Mouse (Mus musculus) layer of hippocampus, adult 9-11 months (tissue): ENCODE results near the gene Nsl1.
A peak's percentile ranks its signal among the peaks of the same experiment; 100 is the strongest.
"Not testable (repeated sequence)": the region's sequence is repeated elsewhere in the genome, so short reads cannot be mapped to it uniquely, and the experiment has no call there.

Source experiments
- DNase-seq: peaks from one replicate; pipeline ENCODE4 v3.0.0; 2022

Gene Nsl1

DNA sequence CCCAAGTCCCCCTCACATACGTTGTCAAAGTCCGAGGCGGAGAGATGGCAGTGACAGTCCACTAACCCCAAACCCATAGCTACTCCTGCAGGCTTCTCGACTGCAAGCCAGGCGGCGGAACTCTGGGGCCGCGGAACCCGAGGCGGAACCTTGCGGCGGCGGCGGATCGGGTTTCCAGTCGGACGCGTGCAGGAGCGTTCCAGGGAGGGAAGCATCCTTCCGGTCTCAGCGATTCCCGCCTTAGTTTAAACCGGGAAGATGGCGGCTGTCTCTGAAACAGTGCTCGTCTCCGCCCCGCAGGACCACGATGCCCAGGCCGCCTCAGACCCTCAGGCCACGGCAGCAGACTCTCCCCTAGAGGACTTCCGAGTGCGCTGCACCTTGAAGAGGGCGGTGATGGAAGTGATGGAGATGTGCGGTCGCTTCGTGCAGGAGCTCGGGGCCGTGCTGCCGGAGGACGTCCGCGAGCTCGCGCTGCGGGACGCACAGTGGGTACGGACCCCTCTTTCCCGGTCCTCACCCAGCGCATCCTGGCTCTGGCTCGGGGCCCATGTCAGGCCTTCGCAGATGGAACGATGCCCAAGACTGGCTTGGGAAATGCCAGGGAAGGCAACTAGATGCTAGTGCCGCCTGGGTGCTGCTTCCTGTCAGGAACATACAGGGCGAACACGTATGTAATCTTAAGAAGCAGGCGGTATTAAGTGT is at the start of gene Nsl1, which contains the start of gene Tatdn3:
TSS of gene Nsl1 (plus strand) at position 232 of the 705 bp plus-strand sequence.
TSS of gene Tatdn3 (minus strand) at position 152 of the 705 bp plus-strand sequence.
- peak; percentile 79 for DNase-seq

DNA sequence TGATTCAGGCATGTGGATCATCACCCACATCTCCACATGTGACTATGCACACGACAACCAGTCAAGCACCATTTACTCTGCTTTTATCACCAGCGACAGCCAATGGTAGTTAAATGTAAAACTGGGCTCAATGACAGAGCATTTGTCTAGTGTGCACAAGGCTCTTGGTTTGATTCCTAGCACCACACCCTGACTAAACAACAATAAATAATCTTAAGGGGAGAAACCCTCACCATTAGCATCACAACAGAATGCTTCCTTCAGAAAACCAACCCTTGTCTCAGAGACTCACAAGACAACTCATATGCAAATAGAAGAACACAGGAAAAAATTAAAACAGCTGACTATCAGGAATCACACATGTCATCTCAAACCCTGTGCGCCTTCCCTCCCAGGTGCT is 48.5 kb upstream of the Nsl1 start:
- DNase-seq = no peak

- DNase-seq = no peak
These were observed 43.0 kb upstream of the Nsl1 start for GRCm38 (mm10) chr1:191019803-191020202.

DNA sequence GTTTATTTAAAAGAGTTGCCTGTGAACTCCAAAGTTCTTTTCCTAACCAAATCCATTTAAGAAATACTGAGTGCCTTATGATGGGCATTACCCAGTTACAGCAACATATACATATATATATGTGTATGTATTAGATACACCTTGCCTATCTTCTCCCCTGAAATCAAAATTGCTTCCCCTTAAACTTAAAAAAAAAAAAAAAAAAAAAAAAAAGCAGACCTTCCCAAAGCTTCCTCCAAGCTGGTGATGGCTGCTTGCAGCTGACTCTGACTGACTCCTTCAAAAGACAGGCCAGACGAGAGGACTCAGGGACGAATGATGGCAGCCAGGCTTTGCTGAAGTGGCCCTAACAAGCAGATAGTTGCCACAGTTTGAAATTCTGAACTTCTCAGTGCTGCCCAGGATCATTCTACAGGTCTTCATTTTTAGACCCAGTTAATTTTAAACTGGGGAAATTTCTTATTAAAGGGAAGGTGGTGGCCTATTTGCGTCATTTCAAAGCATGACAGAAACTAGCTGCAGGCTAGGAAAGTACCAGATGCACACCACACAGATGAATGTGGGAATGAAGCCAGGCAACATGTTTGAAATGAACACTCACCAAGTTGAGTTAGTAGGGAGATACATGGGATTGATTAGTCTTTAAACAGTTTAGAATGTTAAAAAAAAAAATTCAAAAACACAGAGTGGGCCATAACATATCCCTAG is 42.4 kb upstream of the Nsl1 start:
- DNase-seq = peak; percentile 40

GRCm38 (mm10) chr1:191021016-191021415 is 41.8 kb upstream of the Nsl1 start:
- DNase-seq = peak; percentile 42

- DNase-seq = no peak
These were observed 39.7 kb upstream of the Nsl1 start for GRCm38 (mm10) chr1:191023140-191023539.

DNA sequence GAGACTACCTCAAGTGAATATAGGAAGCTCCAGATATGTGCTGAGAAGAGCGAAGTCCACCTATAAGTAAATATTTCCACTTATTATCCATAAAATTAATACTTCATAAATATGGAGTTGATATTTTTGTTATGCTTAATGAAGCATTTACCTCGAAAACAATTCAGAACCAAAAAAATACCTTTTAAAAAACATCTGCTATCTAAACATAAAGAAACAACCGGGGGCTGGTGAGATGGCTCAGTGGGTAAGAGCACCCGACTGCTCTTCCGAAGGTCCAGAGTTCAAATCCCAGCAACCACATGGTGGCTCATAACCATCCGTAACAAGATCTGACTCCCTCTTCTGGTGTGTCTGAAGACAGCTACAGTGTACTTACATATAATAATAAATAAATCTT is 39.0 kb upstream of the Nsl1 start:
- DNase-seq = not testable (repeated sequence)

DNA sequence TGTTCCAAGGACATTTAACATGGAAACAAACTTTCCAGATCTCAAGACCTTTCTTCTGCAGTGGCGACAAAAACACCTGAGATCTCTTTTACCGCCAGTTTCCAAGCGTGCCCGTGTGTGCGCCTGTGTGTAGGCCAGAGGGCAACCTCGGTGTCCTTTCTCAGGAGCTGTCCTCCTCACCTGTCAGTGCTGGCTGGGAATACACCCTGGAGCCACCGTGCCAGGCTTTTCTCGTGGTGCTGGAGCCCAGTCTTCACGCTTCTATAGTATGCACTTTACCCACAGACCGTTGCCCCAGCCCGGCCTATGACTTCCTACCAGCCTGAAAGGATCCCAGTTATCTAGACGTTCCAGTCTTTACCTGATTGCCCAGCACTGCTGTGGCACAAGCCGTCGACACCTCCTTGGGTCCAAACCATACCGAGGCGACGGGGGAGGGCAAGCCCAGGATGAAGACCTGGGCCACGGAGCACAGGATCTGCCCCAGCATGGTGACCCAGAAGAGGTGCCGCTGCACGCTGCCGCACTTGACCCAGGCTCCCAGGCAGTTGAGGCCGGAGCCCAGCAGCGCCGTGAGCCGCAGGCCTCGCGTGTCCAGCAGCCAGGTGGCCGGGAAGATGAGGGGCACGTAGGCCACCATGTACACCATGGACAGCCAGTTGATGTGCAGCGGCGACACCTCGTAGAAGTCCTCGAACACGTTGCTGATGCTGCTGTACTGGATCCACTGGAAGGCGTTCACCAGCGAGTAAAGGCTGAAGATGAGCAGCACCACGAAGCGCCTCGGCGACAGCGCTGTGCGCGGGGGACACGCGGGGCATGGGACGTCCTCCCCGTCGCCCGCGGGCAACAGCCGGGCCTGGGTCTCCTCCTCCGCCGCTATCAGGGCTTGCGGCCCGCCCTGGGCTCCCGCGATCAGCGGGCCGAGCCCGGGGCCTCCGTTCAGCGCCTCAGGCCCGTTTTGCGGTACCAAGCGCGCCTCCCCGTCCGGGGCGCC is 37.5 kb upstream of the Nsl1 start:
- peak; percentile 23 for DNase-seq

GRCm38 (mm10) chr1:191026021-191026713 is 36.6 kb upstream of the Nsl1 start, which contains the start of gene Flvcr1:
Flvcr1 (minus strand) TSS chr1:191026158.
- peak; percentile 99 for DNase-seq

DNA sequence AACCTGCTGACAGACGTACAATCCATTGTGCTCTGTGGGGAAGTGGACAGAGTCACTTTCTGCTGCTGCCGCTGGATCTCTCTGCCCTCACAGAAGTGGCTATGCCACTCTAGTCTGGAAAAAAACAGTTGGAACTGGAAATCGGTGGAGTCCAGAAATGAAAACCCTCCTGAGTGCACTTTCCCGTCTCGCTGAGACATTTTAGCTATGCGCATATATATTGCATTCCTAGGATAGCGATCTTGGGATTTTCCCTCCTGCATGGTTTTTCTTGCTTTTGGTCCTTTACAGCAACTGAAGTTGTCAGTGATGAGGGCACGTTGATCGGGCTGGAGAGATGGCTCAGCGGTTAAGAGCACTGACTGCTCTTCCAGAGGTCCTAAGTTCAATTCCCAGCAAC is 32.6 kb upstream of the Nsl1 start:
- DNase-seq = no peak

DNA sequence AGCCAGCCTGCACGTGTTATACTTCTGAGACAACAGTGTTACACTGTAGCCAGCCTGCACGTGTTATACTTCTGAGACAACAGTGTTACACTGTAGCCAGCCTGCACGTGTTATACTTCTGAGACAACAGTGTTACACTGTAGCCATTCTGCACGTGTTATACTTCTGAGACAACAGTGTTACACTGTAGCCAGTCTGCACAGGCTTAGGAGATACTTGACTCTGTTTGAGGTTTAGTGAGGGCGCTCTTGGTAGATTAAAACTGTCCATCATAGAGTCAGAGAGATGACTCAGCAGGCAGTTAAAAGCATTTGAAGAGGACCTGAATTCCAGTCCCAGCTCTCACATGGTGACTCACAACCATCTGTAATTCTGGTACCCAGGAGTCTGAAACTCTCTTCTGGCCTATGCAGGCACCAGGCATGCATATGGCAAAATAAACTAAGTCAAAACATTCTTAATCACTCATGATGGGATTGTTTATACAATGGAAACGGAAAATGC is 31.8 kb upstream of the Nsl1 start:
- DNase-seq = peak; percentile 15

- DNase-seq = no peak
These were observed 27.2 kb upstream of the Nsl1 start for GRCm38 (mm10) chr1:191035649-191036048.

GRCm38 (mm10) chr1:191036554-191037334 is 26.1 kb upstream of the Nsl1 start, which contains the start of gene Spata45:
Spata45 (plus strand) TSS chr1:191036639.
- DNase-seq = no peak

DNA sequence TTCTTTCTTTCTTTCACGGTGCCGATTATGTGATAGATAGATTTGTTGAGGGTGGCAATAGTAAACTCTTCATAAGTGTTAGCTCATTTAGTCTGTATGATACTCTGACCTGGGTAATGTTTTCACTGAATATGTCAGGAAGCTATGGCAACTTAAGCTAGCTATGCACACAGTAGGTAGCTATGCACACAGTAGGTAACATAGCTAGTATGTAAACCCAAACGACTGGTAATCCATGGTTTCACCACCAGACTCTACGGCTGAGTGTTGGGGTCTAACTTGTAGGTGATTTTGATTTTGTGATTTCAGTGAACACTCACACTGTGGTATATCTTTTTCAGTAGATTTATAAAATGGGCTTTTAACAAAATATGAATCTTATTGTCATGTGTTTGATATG is 24.8 kb upstream of the Nsl1 start:
- no peak for DNase-seq

GRCm38 (mm10) chr1:191041352-191041751 is 21.5 kb upstream of the Nsl1 start:
- DNase-seq = no peak

DNA sequence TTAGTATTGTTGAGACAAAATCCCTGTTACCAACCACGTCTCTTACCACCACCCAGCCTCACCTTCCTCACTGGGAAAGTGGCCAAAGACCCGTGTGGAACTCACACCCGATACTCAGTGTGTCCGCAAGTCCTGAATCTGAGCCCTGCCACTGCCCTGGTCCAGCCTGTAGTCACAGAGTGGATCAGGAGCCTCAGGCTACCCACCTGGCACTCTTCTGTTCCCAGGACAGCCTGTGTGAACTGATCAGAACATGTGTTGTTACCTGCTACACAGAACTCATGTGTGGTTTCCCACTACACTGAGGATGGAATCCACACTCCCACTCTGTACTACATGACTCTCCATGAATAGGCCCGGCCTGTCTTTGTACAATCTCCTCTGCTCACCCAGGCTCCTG is 20.7 kb upstream of the Nsl1 start:
- no peak for DNase-seq

DNA sequence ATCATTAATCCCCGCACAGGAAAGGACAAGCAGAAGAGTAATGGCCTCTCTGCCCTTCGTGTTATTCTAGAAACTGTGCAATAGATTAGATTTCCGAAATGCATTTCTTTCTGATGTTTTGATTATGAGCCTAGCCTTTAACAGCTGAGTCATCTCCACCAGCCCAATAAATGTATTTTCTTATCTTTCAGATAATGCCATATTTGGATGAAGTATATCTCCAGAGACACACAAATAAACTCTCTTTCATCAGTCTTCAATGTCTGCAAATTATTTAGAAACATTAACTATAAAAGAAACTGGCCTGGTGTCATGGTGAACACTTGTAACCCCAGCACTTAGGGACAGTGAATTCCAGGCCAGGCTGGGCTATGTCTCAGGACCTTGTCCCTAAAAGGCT is 20.1 kb upstream of the Nsl1 start:
- DNase-seq = no peak

DNA sequence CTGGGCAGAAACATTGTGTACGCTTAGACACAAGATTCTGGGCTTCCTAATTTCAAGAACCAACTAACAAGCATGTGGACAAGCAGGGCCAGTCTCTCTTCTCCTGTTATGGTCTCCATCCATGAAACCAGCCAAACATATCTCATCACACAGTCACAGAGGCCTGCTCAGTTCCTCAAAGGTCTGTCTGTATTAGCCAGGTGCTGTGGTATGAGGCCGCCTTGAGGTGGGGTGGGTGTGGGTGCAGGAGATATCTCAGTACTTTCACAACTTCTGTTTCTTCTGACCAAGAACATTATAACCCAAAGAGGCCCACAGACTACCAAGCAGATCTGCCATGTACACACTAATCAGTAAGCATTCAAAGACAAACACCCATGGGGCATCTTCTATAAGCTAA is 17.5 kb upstream of the Nsl1 start:
- DNase-seq = no peak

DNA sequence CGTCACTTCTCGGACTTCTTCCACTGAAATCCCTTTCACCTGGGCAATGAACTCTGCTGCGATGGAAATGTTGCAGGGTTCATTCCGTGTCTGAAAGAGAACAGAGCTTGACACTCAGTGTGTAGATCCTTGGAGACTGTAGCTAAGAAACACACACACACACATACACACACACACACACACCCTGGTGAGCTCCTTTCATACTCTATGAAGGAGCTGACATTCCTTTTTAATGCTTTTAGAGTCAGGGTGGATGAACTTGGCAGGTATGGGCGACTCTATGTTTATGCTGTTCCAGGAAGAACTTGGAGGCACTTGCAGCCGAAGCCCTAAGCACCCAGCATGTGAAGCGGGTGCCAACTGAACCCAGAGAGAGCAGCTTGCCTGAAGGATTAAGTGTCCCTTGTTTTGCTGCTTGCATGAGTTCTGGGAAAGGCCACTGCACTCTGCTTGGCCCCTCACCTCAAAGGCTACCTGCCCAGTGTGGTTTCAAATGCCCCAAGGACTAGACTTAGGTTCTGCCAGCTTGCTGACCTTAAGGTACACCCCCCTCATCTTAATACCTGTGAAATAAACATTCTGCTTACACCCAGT is 16.5 kb upstream of the Nsl1 start:
- DNase-seq = no peak

DNA sequence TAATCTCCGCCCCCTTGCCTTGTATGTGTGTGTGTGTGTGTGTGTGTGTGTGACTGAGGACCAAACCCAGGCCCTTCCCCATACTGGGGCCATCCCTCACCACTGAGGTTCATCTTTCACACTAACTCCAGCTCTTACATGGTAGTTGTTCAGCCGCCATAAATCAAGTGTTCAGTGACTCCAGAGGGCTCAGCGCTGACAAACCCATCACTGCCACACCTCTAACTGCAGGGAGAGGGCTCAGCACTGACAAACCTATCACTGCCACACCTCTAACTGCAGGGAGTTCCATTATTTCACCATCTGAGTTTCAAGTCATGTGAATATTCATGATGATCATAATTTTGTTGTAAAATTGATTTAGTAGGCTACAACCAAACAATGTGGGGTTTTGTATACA is 9.3 kb upstream of the Nsl1 start:
- DNase-seq = no peak
